Mouse (Mus musculus): ENCODE measurements around the gene Prkg1.

DNA sequence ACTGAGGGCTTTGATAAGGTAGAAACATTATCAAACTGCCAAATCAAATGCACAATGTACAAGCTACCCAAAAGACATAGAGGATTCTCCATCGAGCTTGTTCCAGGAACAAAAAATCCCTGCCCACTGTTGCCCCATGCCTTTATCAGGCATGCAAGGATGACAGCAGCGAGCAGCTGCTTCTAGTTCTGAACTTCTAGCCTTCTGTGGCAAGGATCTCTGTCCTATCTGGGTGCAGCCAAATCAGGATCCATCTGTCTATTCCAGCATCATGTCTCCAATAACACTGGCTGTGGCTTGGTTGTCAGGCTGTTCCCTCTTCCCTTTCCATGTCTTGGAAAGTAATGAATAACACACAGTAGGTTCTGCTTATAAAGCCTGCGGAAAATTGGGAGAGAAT, 640.2 kb downstream of the Prkg1 start:
- no peak for TF ChIP-seq POLR2A (IDR thresholded peaks at IDR 0.05; ENCODE audit: borderline replicate concordance, low read depth, low read length)
- no peak for TF ChIP-seq CTCF (IDR thresholded peaks at IDR 0.05; ENCODE audit: low read depth, low read length)
